Mouse (Mus musculus) limb, embryonic 14.5 days (tissue): ENCODE results near the gene Cdk5rap3. TPM values are rescaled to one million over a fixed set of nuclear protein-coding genes. Genes with fewer than 3 reads are reported as not detected.

Experiments used
- ATAC-seq: fragments of 200-750 bp; cut with Nextera tagmentation; 2 replicates; pipeline ENCODE4 v1.8.0; 2017; ENCODE audit warnings: low read depth, moderate number of reproducible peaks, moderate TSS enrichment; ENCODE audit not compliant: low FRiP score
- DNase-seq: peaks from one replicate; pipeline ENCODE4 v3.0.0-alpha.2; 2015; ENCODE audit warnings: low spot score
- H3K27ac ChIP-seq: fragments of 300-500 bp; sonication (generic); replicated peaks from 2 replicates; pipeline ENCODE4 v1.5.1; 2014; ENCODE audit warnings: low read depth, mild to moderate bottlenecking, low read length, moderate library complexity, mixed read lengths
- H3K27me3 ChIP-seq: fragments of 300-500 bp; sonication (generic); 2 replicates; pipeline ENCODE4 v1.6.1; 2014; ENCODE audit warnings: low read length, mixed read lengths; ENCODE audit not compliant: control insufficient read depth, insufficient read depth
- H3K36me3 ChIP-seq: fragments of 300-500 bp; sonication (generic); 2 replicates; pipeline ENCODE4 v1.6.1; 2014; ENCODE audit warnings: mild to moderate bottlenecking, low read length, moderate library complexity, mixed read lengths; ENCODE audit not compliant: control insufficient read depth, insufficient read depth
- H3K4me1 ChIP-seq: fragments of 300-500 bp; sonication (generic); 2 replicates; pipeline ENCODE4 v1.6.1; 2014; ENCODE audit warnings: antibody characterized with exemption, low read length, mixed read lengths; ENCODE audit not compliant: control insufficient read depth, insufficient read depth
- H3K4me2 ChIP-seq: fragments of 300-500 bp; sonication (generic); replicated peaks from 2 replicates; pipeline ENCODE4 v1.6.1; 2014; ENCODE audit warnings: low read depth, mild to moderate bottlenecking, low read length, moderate library complexity; ENCODE audit not compliant: severe bottlenecking
- H3K4me3 ChIP-seq: fragments of 300-500 bp; sonication (generic); replicated peaks from 2 replicates; pipeline ENCODE4 v1.5.1; 2014; ENCODE audit warnings: low read length
- H3K9ac ChIP-seq: fragments of 300-500 bp; sonication (generic); 2 replicates; pipeline ENCODE4 v1.6.1; 2014; ENCODE audit warnings: mild to moderate bottlenecking, low read depth, low read length, moderate library complexity; ENCODE audit not compliant: severe bottlenecking
- H3K9me3 ChIP-seq: fragments of 300-500 bp; sonication (generic); 2 replicates; pipeline ENCODE4 v1.6.1; 2016; ENCODE audit warnings: low read length; ENCODE audit not compliant: control insufficient read depth
- POLR2A ChIP-seq: fragments of 200-500 bp; IDR thresholded peaks from 2 replicates; pipeline ENCODE4 v1.8.0; 2012; ENCODE audit warnings: inconsistent platforms, mild to moderate bottlenecking, moderate library complexity, borderline replicate concordance; ENCODE audit not compliant: insufficient read depth, insufficient read length; ENCODE audit errors: extremely low read depth
- WGBS: fragments of 180-500 bp; shearing (Covaris S2); extraction: QIAGEN DNeasy Blood & Tissue Kit; methylation state at CpG from one replicate; pipeline ENCODE4 v1.1.7; 2014; 5-methylcytosine and 5-hydroxymethylcytosine counted together
- polyA plus RNA-seq, 2 experiments: library from polyadenylated mRNA; depleted of rRNA in 1 of 2; stranded (reverse) in 1 of 2; unstranded in 1 of 2; fragments of >200 nt; fragmentation: Nextera tagmentation in 1 of 2; extraction: Ambion mirVana in 1 of 2; gene quantifications; 2 replicates each; pipeline versions ENCODE4 v1.2.1 to v1.2.3; 2012 to 2014

Gene Cdk5rap3
- polyA plus RNA-seq (2012; rRNA removed) (71.4 and 74.5 TPM in 2 replicates), polyA plus RNA-seq (2014; fragmentation: Nextera tagmentation; extraction: Ambion mirVana) (79.6 and 83.6 TPM in 2 replicates)

GRCm38 (mm10) chr11:96916044-96916884 is at the start of gene Cdk5rap3:
TSS of gene Cdk5rap3 (minus strand) at chr11:96916496.
- under 1% methylated on average over 54 of the region's 55 CpGs for WGBS
- peak within 1 kb of the TSS; percentile 85 for H3K4me3 ChIP-seq

GRCm38 (mm10) chr11:96963580-96963979 is 47.3 kb upstream of the Cdk5rap3 start:
- Histone ChIP-seq H3K4me3 (no peak overlapping the region), H3K27ac (no peak overlapping the region), H3K4me2 (no peak overlapping the region), H3K4me1 (no peaks in the 10 kb centered on the region), H3K9ac (no peak overlapping the region), H3K36me3 (peaks cover 44% of the 10 kb centered on the region), H3K9me3 (no peaks in the 10 kb centered on the region), H3K27me3 (no peaks in the 10 kb centered on the region)
- TF ChIP-seq POLR2A, result no peak
- 20% methylated on average over 8 of the region's 8 CpGs for WGBS
- peak; percentile 87 for DNase-seq
- ATAC-seq, result peak; percentile 82

More at GRCm38 (mm10) chr11:96916044-96916884, at the start of gene Cdk5rap3:
- Histone ChIP-seq H3K4me1 (peaks cover 9% of the 10 kb centered on the region), H3K36me3 (peaks cover 17% of the 10 kb centered on the region), H3K4me2 (peak within 1 kb of the TSS; percentile 94), H3K9ac (peak within 1 kb of the TSS; percentile 80), H3K27ac (peak within 1 kb of the TSS; percentile 65; the same call in 1 of the 2 replicates), H3K9me3 (no peaks in the 10 kb centered on the region), H3K27me3 (no peaks in the 10 kb centered on the region)
- 0 out of 2 replicates have a peak, but pooled peaks have one; percentile 24 for TF ChIP-seq POLR2A
- peak; percentile 99 for DNase-seq
- ATAC-seq, result peak; percentile 98

GRCm38 (mm10) chr11:96957061-96957805 is 40.9 kb upstream of the Cdk5rap3 start:
- no peak overlapping the region for H3K4me2 ChIP-seq
- H3K9me3 ChIP-seq, result no peaks in the 10 kb centered on the region
- WGBS, result 90% methylated on average over 10 of the region's 10 CpGs
- H3K4me1 ChIP-seq, result no peaks in the 10 kb centered on the region
- H3K27ac ChIP-seq, result no peak overlapping the region
- H3K27me3 ChIP-seq, result no peaks in the 10 kb centered on the region
- no peak overlapping the region for H3K4me3 ChIP-seq
- no peak for TF ChIP-seq POLR2A
- DNase-seq (no peak), ATAC-seq (no peak)
- H3K36me3 ChIP-seq, result peaks cover 92% of the 10 kb centered on the region
- no peak overlapping the region for H3K9ac ChIP-seq

GRCm38 (mm10) chr11:96956009-96956724 is 39.9 kb upstream of the Cdk5rap3 start:
- DNase-seq, result no peak
- Histone ChIP-seq H3K27ac (no peak overlapping the region), H3K4me3 (no peak overlapping the region), H3K27me3 (no peaks in the 10 kb centered on the region), H3K9ac (no peak overlapping the region), H3K4me2 (no peak overlapping the region), H3K4me1 (no peaks in the 10 kb centered on the region), H3K9me3 (no peaks in the 10 kb centered on the region), H3K36me3 (peaks cover 90% of the 10 kb centered on the region)
- TF ChIP-seq POLR2A, result no peak
- WGBS, result 58% methylated on average over 20 of the region's 20 CpGs
- no peak for ATAC-seq

GRCm38 (mm10) chr11:96955094-96955493 is 38.8 kb upstream of the Cdk5rap3 start:
- Histone ChIP-seq H3K9ac (no peak overlapping the region), H3K4me1 (no peaks in the 10 kb centered on the region), H3K27ac (no peak overlapping the region), H3K36me3 (peaks cover 85% of the 10 kb centered on the region), H3K4me2 (no peak overlapping the region), H3K4me3 (no peak overlapping the region), H3K9me3 (no peaks in the 10 kb centered on the region), H3K27me3 (no peaks in the 10 kb centered on the region)
- ATAC-seq, result no peak
- no peak for DNase-seq
- no peak for TF ChIP-seq POLR2A
- WGBS, result 88% methylated on average over 4 of the region's 4 CpGs
